Mouse (Mus musculus) heart, postnatal 10 days (tissue): ENCODE data around the gene Sin3a. TPM values are rescaled to one million over a fixed set of nuclear protein-coding genes. Genes with fewer than 3 reads are reported as not detected.

ENCODE experiments used
- DNase-seq, 2 experiments: peaks; one replicate each; pipeline ENCODE4 v3.0.0; 2021
- intact Hi-C: fragments of 180-260 bp; cut with DNase I; formaldehyde crosslinking; loops from one replicate; pipeline ENCODE4 v1.15.1; 2025
- total RNA-seq, 2 experiments: library from RNA; stranded (reverse); gene quantifications; 2 replicates each; pipeline ENCODE4 v1.2.3; 2021

The Sin3a gene
- 10 to 100 TPM; 33.6 to 46.7 TPM for total RNA-seq

DNA sequence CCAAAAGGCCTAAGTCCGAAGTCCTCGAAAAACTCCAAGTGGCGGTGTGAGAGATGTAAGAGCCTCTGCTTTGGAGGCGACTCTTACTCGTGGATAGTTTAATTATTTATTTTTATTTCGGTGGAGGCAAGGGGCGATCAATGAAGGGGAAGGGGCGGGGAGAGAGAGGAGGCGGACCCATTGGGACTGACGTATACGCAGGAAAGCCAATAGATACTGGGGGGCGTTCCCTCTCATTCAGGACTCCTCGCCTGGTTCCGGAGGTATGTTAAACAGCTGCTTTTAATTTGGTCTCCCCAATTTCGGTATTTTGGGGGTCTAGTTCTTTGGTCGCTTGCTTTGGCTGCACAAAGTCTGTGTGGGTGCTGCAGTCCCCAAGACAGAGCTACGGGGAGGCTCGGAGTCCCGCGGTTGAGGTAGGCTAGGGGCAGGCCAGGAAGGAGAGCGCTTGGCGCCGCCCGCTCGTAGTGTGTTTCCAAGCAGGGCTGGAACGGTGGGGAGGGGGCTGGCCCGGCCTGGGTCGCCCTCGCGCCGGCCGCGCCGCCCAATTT lies at the start of gene Sin3a:
Sin3a (plus strand) TSS at position 240 of the 551 bp plus-strand sequence.
- peak; percentile 84 for DNase-seq
- intact Hi-C loops = loop anchor here (5.0 kb wide), 2 partner anchors 75 to 145 kb away; partner anchors contain the start of gene Snx33

DNA sequence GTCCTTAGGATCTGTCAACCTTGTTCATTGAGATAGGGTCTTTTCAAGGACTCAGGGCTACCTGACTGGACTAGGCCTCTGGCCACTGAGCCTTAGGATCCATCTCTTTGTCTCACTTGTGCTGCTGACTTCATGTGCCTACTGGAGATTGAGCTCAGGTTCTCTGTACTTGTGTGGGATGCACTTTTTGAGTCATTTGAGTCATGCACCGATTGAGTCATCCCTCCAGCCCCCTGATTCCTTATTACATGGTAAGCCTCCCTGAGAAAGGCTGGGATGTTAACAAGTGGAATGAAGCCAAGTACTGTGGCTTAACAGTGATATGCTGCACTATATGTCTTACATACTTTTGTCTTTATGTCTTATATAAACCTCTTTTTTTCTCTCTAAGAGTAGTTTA lies 40.1 kb upstream of the Sin3a start:
- intact Hi-C loops = no loop called here
- no peak for DNase-seq

DNA sequence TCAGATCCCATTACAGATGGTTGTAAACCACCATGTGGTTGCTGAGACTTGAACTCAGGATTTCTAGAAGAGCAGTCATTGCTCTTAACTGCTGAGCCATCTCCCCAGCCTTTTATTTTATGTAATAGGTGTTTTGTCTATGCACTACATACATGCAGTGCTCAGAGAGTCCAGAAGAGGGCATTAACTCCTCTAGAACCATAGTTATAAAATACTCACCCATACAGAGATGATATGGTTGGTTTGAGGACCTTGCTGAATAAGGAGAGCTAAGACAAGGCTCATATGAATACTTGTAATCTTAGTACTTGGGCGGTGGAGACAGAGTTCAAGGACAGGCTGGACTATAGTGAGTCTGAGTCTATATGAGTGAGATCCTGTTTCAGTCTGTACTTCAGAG lies 15.6 kb upstream of the Sin3a start:
- intact Hi-C loops = loop anchor here (1.0 to 10.0 kb wide), 3 partner anchors 75 to 169 kb away; no protein-coding TSS in a partner anchor
- DNase-seq = peak; percentile 71 to 74

DNA sequence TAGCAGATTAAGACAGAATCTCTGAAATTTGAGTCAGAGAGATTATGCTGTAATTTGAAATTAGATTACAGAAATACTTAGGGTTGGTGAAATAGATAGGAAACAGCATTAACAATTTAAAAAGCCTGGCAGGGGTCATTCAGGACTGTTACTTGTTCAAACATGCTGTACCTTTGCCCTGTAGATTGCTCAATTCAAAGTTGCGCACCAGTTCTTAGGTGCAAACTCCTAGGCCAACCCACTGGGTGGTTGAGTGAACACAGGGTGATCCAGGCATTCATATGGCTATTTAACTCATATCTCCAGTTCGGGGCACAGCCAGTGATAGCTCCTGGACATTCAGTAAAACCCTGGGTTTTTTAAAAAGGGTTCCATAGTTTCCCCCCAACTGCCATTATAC lies 7.7 kb upstream of the Sin3a start:
- DNase-seq = no peak
- intact Hi-C loops = no loop called here

DNA sequence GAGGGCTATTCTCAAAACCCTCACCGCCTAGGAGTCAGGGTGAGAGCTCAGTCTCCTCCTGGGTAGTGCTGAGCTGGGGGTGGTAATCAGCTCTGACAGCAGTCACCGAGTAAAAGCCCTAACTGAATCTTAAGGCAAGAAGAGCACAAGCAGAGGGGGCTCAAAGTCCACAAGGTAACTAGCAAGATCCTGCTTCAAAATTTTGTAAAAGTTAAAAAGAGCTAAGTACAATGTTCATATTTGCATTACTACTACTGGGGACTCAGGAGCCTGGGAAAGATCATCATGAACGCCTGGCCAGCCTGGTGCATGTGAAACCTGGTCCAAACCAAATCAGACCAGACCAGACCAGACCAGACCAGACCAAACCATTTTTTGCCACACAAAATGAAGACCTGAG lies 3.6 kb upstream of the Sin3a start:
- no peak for DNase-seq
- intact Hi-C loops = no loop called here

DNA sequence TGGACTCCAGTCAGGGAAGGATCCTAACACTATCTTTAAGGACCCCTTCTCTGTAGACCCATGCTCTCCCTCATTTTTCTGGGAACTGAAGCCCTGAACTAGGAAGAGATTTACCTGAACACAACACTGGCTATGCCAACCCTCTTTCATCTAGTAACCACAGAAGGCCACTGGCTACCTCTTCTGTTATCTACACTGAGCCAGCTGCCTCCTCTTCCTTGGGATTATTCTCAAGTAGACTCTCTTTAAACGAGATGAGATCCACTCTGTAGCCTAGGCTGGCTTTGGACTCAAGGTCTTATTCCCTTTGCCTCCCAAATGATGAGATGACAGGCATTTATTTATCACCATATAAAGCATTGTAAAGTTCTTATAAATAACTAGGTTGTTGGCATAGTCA lies 1.6 kb upstream of the Sin3a start:
- intact Hi-C loops = loop anchor here (5.0 kb wide), 2 partner anchors 73 to 143 kb away; partner anchors contain the start of gene Snx33
- DNase-seq = no peak

DNA sequence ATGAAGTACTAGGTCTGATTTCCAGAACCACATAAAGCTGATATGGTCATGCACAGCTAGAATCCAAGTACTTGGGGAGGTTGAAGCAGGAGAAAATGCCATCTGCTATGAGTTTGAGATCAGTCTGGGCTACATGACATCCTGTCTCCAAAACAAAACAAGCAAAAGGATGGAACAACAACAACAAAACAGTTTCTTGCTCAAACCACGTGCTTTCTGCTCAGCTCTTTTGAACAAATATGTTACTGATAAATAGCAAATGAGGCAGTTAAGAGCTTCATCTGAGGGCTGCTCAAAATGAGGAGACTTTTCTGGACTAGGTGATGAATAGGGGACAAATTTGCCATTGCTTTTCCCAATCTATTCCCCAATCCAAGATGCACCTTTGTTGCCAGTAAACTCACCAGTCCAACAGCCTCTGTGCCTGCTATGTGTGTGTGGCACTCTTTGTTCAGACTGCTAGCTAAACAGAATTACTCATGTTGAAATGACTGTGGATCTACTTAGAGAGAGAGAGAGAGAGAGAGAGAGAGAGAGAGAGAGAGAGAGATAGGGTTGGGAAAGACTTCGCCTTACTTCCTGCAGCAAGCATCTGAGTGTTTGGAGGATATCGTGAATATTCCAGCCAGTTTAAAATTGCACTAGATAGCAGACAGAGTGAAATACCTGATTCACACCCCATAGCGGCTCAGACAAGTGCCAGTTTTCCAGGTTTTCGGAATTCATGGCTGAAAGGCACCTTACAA lies 867 bp upstream of the Sin3a start:
- DNase-seq = no peak
- intact Hi-C loops = loop anchor here (5.0 kb wide), 2 partner anchors 74 to 144 kb away; partner anchors contain the start of gene Snx33

DNA sequence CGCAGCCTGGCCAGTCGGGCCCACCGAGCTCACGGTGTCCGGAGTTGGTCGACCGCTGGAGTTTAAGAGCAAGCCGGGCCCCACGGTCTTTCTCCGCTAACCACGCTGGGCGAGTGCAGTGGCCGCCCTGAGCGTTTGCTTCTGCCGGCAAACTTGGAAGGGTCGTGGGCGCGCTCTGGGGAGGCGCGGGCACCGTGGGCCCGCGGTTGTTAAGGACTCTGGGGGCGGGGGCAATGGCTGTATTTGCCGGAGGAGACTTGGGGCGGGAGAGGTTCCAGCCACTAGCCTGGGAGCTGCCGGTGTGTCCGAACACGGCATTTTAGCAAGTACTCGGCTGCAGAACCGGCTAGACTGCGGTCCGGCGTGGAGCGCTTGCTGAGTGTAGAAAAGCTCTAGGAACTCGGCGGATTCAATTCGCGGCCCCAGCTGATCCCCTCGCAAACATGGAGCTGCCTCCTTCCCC lies 717 bp downstream of the Sin3a start:
- no peak for DNase-seq
- intact Hi-C loops = loop anchor here (5.0 kb wide), 2 partner anchors 75 to 145 kb away; partner anchors contain the start of gene Snx33

DNA sequence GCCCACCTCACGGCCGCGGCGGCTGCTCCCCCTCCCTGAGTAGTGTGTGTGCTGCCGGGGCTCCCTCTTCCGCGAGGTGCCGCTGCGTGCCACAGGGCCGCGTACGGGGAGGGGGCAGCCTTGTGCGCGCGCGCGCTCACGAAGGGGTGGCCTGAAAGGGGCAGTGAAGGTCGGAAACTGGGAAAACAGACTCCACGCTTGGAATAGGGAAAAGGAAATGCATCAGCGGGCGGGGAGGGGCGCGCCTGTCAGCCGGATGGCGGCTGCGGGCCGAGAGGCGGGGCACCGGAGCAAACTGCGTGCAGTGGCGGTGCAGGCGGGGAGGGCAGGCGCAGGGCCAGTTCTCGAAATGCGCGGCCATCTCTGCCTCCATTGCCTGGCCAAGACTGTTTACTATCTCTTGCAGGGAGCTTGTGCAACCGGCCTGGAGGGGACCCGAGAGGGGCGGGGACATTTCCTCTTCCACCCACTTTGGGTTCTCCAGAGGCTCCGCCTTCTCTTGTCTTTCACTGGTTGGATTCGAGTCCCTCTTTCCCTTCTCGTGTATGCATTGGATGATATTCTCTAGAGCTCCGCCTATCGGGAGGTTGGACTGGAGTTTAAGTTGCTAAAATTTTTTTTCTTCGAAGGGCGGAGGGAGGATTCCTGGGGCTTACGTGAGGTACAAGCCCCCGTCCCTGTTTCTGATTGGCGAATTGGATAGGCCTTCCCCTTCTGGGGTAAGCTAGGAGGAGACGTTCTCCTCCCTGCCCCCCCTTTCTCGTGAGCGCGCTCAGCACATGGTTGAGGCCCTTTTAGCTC lies 1.3 kb downstream of the Sin3a start:
- intact Hi-C loops = loop anchor here (5.0 kb wide), 2 partner anchors 76 to 146 kb away; partner anchors contain the start of gene Snx33
- DNase-seq = peak; percentile 98 to 99

DNA sequence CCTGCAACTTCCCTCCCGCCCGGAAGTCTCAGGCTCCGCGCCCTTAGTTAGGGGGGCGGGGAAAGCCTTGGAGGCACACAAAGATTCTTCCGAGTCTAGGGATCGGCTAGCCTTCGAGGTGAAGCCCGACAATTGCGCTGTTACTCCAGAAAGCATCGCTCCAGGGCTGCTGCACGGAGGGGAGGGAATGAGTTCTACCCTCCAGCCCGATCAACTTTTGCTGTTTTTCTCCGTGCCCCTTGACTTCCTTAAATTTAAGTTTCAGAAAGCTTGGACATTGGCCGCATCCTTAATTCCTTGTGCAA lies 1.9 kb downstream of the Sin3a start:
- intact Hi-C loops = loop anchor here (5.0 kb wide), 2 partner anchors 76 to 146 kb away; partner anchors contain the start of gene Snx33

DNA sequence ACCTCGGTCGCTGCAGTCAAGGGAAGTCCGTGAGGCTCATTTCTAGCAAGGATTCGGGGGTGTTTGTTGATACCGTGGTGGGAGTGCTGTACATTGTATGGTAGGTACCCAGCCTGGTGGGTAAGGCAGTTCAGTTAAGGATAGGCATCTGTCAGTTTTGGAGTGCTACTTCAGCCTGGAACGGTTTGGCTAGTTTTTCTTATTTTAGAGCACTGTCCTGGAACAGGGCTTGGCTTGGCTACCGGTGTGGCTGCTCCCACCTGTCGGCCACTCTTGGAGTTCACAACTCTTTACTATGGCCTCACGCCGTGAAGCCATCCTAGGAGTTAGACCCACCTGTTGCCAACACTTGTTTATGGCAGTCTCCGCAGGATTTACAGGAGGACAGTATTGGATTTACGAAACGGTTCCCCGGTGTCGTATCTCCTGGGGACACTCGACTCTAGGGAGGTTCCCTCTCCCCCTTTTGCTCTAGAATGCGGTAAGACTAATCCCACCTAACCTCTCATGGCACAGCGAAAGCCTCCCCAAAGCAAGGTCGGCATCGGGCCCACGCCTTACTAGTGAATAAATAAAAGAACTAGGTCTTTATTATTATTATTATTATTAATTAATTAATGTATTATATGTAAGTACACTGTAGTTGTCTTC lies 2.5 kb downstream of the Sin3a start:
- intact Hi-C loops = loop anchor here (5.0 kb wide), 2 partner anchors 77 to 147 kb away; partner anchors contain the start of gene Snx33

More for the DNA sequence above, 1.9 kb downstream of the Sin3a start:
- DNase-seq = no peak

DNA sequence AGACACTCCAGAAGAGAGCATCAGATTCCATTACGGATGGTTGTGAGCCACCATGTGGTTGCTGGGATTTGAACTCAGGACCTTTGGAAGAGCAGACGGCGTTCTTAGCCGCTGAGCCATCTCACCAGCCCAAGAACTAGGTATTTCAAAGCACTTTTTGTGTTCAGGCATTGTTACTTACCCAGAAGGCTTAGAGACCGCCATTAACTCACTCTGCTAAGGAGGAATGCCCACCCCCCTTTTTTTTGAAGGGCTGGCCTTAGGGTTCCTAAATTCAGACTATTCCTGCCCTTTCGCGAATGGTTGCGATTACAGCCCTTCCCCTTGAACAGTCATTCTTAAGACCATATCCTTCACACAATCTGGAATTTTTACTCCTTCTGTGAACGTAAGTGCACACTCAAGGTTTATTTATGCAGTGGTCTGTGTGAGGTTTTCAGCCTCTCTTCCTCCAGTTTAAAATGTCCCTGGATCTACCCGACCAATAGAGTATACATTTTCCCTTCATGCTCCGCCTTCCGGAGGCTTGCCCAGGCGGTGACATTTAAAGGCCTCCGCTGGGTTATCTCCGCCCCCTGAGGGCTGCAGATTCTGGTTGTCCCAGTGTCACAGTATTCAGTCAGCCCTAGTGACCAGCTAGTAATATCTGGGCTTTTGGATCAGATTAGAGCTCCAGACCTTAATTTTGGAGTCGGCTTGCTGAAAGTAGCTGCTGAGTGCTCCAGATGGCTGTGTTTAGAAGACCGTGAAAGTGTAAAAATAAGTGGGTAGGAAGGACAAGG lies 3.2 kb downstream of the Sin3a start:
- intact Hi-C loops = loop anchor here (5.0 kb wide), 2 partner anchors 78 to 148 kb away; partner anchors contain the start of gene Snx33
- DNase-seq = peak; percentile 85 to 87

More for the DNA sequence above, 2.5 kb downstream of the Sin3a start:
- DNase-seq = peak; percentile 65 to 68

DNA sequence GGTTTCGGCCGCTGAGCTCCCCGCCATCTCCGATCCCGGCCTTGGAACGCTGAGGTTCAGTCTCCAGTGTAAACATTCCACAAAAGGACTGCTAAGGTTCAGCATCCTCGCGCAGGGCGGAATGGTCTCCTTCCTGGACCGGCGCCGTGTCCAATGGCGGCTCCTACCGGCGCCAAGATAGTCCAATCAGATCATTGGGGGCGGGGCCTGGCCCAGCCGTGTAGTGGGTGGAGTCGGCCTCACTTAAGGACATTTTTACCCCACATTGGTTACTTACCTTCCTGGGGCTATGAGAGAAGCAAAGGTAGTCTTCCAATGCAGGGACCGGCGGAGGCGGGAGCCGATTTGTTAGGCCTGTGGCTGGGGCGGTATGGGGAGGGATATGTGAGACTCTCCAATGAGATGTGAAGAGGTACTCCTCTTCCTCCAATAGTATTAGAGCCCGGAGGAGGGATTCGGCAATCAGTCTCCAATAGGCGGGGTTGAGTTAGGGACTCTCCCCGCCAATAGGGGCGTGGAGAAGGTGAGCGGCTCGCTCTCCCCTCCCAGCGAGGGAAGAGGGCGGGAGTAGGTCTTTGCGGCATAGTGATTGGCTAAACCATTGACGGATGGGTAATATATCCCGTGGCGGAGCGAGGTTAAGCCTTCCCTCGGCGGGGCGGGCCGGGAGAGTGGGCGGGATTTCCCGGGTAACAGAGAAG lies 4.0 kb downstream of the Sin3a start:
- DNase-seq = peak; percentile 99 to 100
- intact Hi-C loops = loop anchor here (2.0 kb wide), 2 partner anchors 55 to 125 kb away; partner anchors contain the start of genes Man2c1 and Snupn

DNA sequence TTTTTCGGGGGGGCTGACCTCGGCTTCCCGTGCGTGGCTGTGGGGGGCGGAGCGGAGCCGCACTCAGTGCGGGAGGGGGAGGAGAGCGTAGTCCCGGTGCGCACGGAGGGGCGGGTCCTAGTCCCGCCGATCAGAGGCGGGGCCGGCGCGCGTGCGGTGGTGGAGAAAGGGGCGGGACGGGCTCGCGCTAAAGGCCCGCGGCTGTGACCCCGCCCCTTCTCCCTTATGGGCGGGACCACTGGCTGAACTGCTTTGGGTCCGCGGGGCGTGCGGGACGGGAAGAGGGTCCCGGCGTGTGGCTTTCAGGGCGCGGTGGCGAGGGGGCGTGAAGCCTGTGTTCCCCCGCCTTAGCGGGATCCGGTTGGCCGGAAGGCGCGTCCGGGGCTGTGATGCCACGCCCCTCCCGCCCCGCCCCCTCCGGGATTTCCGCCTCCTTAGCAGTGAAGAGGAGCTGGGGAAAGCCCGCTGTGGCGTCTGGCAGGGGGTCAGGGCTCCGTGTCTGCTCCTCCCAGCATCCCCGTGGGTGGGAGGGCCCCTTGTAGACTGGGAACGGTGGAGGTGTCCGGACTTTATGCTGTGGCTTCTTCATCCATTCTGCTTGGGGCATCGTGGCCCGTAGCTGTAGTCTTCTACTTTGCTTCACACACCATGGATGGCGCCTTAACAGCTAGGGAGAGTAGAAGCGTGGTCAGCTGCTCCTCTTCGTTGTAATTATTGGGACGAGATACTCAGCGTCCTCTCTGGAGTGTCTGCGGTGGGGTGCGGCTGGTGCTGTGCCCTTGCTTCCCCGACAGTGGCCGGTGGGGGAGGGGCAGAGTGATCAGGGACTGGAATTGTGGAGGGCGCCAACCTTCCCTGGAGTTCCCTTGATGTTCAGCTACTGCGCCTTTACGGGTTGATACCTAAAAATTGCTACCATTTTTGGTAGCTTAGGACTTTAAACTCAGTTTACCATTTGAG lies 5.1 kb downstream of the Sin3a start:
- intact Hi-C loops = loop anchor here (2.0 kb wide), 2 partner anchors 54 to 126 kb away; partner anchors contain the start of genes Man2c1 and Snupn
- DNase-seq = peak; percentile 89 to 91

DNA sequence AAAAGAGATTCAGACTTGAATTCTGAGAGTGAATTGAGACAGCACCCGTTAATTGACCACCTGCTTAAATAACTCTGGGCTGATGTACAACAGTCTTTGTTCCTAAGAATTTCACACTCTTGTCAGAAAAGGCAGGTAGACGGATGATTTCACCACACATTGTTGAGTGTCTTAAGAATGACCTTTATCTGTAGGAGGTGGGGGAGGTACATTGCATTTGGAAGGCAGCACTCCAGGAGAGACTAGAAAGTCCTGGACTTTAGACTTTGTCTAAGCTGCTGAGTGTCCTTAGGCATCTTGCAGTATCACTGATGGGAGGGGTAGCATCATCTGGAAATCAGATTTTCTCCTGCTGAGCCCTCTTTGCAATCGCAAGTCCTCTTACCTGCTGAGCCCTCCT lies 10.4 kb downstream of the Sin3a start:
- intact Hi-C loops = no loop called here
- DNase-seq = no peak

DNA sequence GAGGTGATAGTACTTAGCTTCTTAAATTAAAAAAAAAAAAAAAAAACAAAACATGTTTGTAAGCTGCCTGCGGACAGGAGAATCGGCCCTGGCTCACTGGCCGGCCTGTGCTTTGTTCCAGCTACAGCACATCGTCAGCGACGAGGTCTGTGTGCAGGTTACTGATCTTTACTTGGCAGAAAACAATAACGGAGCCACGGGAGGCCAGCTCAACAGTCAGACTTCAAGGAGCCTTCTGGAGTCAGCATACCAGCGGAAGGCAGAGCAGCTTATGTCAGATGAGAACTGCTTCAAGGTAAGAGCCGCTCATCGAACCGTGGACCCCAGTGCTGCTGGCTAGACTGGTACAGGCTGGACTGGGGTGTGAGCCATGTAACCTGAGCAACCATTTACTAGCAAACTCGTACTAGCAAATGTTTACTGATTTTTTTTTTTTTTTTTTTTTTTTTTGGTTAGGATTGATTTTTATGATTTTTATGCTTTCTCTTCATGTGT lies 45.5 kb downstream of the Sin3a start:
- DNase-seq = no peak
- intact Hi-C loops = no loop called here

DNA sequence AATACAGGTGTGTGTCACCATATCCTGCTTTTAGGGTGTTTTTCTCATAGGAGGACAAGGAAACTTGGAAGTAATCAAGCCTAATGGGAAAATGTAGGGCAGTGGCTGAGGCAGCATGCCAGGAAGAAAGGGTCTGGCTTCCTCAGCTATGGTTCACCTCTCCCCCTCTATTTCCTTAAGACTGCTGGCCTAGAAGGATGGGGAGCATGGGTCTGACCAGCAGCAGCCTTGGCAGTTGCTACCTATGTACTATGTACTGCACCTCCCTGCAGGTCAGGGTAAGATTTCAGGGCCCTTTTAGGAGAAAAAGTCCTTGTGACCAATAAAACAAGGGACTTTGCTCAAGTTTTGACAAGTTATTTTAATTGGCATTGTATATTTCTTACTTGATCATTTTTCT lies 57.8 kb downstream of the Sin3a start:
- intact Hi-C loops = loop anchor here (2.0 kb wide), 3 partner anchors 53 to 201 kb away; partner anchors contain the start of genes Snupn and Snx33
- no peak for DNase-seq
